Mouse (Mus musculus): Measurements from ENCODE around the gene Wnt3a.

DNA sequence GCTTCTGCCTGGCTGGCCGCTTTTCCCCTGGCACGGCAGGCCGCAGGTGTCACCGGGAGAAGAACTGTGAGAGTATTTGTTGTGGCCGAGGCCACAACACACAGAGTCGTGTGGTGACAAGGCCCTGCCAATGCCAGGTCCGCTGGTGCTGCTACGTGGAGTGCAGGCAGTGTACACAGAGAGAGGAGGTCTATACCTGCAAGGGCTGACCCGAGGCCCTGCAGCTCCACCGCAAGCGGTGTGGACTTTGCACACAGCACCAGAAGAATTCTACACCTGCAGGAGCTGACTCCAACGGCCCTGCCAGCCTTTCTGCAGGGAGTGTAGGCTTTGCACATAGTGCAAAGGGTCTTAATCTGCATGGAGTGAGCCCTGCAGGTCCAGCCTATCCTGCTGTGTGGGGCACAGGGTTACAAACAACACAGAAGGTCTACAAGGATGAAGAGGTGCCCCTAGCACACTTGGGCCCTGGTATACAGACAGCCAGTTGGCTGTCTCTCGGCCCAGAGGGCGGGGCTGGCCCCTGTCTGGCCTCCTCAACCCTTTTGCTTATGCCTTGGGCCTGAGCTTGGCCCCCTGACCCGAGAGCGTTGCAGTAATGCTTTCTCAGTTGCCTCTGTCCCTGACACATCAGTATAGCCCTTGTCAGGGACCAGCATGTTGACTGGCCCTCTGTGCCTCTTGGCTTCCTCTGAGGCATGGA is 40.8 kb upstream of the Wnt3a start:
- TF ChIP-seq CTCF (IDR thresholded peaks at IDR 0.05; ENCODE audit: extremely low read depth, insufficient read depth, low read length) (no peak), POLR2A (IDR thresholded peaks at IDR 0.05; ENCODE audit: extremely low read depth, insufficient read depth, low read length) (no peak)
